Mouse (Mus musculus): Measurements from ENCODE around the gene Sfrp4. TPM values are rescaled to one million over a fixed set of nuclear protein-coding genes. Genes with fewer than 3 reads are reported as not detected.

Sfrp4 gene
- total and polyA plus RNA-seq, 2 experiments = 0.02 to 0.09 TPM

DNA sequence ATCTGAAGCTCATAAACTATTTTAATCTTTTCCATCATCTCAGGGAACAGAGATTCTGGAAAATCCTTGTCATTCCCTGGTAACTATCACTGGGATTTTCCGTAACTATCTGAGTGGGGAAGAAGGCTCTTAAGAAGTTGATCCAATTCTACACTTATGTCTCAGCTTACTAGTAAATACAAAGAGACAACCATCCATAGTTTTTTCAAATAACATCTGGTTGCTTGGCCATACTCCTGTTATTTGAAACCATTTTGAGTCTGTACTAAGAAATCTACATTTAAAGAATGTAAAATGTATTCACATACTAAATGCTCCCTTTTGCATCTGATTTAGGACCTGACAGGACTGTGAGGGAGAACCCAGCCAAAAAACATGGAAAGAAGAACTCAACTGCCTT, 9.5 kb upstream of the Sfrp4 start:
- no peaks in the 10 kb centered on the region for H3K79me2 ChIP-seq (ENCODE audit: control insufficient read depth, insufficient read depth, low read length)
- no peaks in the 10 kb centered on the region for H3K36me3 ChIP-seq (ENCODE audit: control insufficient read depth, insufficient read depth, low read length)
- H3K9ac ChIP-seq (ENCODE audit: low read depth, low read length) = no peak overlapping the region
- H3K4me1 ChIP-seq (ENCODE audit: control insufficient read depth, insufficient read depth, low read length) = no peaks in the 10 kb centered on the region
- no peak overlapping the region for H3K27ac ChIP-seq (replicated peaks; ENCODE audit: insufficient read depth, low read depth, low read length)
- H3K4me3 ChIP-seq (ENCODE audit: insufficient read depth, low read depth, low read length) = no peak overlapping the region
- H3K27me3 ChIP-seq (ENCODE audit: control insufficient read depth, insufficient read depth, low read length) = no peaks in the 10 kb centered on the region
- 98% methylated on average over 1 of the region's 1 CpGs for whole genome bisulfite sequencing
- no peak for DNase-seq (ENCODE audit: extremely low read depth, low read depth, low spot score)
- no peak for TF ChIP-seq CTCF (IDR thresholded peaks at IDR 0.05; ENCODE audit: low read depth, low read length)
- TF ChIP-seq POLR2A (IDR thresholded peaks at IDR 0.05; ENCODE audit: extremely low read depth, insufficient read depth, low read length) = no peak

DNA sequence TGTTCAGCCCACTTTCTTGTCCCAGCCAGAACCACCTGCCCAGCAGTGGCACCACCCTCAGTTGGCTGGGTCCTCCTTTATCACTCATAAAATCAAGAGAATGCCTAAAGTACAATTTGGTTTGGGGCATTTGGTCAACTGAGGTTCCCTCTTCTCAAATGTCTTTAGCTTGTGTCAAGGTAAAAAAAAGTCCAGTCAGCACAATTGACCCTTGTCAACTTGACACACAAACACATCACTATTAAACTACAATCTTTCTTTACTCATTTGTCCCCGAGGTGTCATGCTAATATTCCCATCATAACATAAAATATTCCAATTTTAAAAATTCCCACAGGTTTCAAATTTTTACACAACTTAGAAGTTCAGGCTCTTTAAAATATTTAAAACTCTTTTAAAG, 8.6 kb upstream of the Sfrp4 start:
- H3K36me3 ChIP-seq (ENCODE audit: control insufficient read depth, insufficient read depth, low read length) = no peaks in the 10 kb centered on the region
- H3K9ac ChIP-seq (ENCODE audit: low read depth, low read length) = no peak overlapping the region
- no peak overlapping the region for H3K4me3 ChIP-seq (ENCODE audit: insufficient read depth, low read depth, low read length)
- H3K4me1 ChIP-seq (ENCODE audit: control insufficient read depth, insufficient read depth, low read length) = peaks cover 3% of the 10 kb centered on the region; the same call in 1 of the 2 replicates
- 72% methylated on average over 1 of the region's 1 CpGs for WGBS
- peaks cover 3% of the 10 kb centered on the region for H3K27me3 ChIP-seq (ENCODE audit: control insufficient read depth, insufficient read depth, low read length)
- TF ChIP-seq CTCF (IDR thresholded peaks at IDR 0.05; ENCODE audit: low read depth, low read length) (no peak), POLR2A (IDR thresholded peaks at IDR 0.05; ENCODE audit: extremely low read depth, insufficient read depth, low read length) (no peak)
- DNase-seq (ENCODE audit: extremely low read depth, low read depth, low spot score) = no peak
- H3K27ac ChIP-seq (replicated peaks; ENCODE audit: insufficient read depth, low read depth, low read length) = no peak overlapping the region
- H3K79me2 ChIP-seq (ENCODE audit: control insufficient read depth, insufficient read depth, low read length) = no peaks in the 10 kb centered on the region

DNA sequence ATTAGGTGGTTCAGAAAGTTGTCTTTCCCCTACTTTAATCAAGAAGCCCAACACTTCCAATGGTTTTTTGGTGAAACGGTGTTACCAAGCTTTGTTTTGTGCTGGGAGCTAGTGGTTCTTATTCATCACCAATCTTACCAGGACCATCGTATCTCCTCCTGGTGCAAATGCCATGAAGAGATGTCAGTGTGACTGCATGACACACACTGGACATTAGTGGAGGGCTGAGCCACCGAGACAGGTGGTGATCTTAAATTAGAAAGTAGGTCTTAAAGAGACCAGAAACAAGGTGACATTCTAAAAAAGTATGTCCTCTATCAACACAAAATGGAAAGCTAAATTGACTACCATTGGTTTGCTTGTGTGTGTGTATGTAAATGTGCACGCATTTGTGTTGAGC, 4.8 kb upstream of the Sfrp4 start:
- H3K79me2 ChIP-seq (ENCODE audit: control insufficient read depth, insufficient read depth, low read length) = no peaks in the 10 kb centered on the region
- H3K36me3 ChIP-seq (ENCODE audit: control insufficient read depth, insufficient read depth, low read length) = no peaks in the 10 kb centered on the region
- H3K4me1 ChIP-seq (ENCODE audit: control insufficient read depth, insufficient read depth, low read length) = peaks cover 3% of the 10 kb centered on the region; the same call in 1 of the 2 replicates
- H3K27ac ChIP-seq (replicated peaks; ENCODE audit: insufficient read depth, low read depth, low read length) = no peak overlapping the region
- H3K4me3 ChIP-seq (ENCODE audit: insufficient read depth, low read depth, low read length) = no peak overlapping the region
- TF ChIP-seq POLR2A (IDR thresholded peaks at IDR 0.05; ENCODE audit: extremely low read depth, insufficient read depth, low read length) = no peak
- H3K9ac ChIP-seq (ENCODE audit: low read depth, low read length) = no peak overlapping the region
- DNase-seq (ENCODE audit: extremely low read depth, low read depth, low spot score) = no peak
- WGBS = 92% methylated on average over 4 of the region's 4 CpGs
- peaks cover 5% of the 10 kb centered on the region for H3K27me3 ChIP-seq (ENCODE audit: control insufficient read depth, insufficient read depth, low read length)

DNA sequence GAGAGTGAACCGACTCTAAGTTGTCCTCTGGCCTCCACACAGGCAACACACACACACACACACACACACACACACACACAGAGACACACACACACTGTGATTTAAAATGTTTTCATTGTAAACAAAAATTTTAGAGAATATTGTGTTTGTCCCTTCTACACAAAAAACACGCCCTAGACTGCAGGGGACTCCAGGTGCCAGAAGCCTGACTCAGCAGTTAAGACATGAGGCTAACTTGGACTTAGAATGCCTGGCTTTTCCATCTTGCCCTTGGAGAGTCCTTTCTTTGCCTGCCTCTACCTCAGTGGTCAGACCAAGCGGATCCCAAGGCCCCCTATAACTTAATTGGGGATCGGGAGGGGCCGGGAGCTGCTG, 4.1 kb upstream of the Sfrp4 start:
- WGBS = 19% methylated on average over 5 of the region's 5 CpGs
- peak overlapping the region; percentile 55; the same call in 1 of the 2 replicates for H3K4me3 ChIP-seq (ENCODE audit: insufficient read depth, low read depth, low read length)
- H3K36me3 ChIP-seq (ENCODE audit: control insufficient read depth, insufficient read depth, low read length) = no peaks in the 10 kb centered on the region
- no peak for TF ChIP-seq POLR2A (IDR thresholded peaks at IDR 0.05; ENCODE audit: extremely low read depth, insufficient read depth, low read length)
- TF ChIP-seq CTCF (IDR thresholded peaks at IDR 0.05; ENCODE audit: low read depth, low read length) = no peak
- DNase-seq (ENCODE audit: extremely low read depth, low read depth, low spot score) = no peak
- H3K79me2 ChIP-seq (ENCODE audit: control insufficient read depth, insufficient read depth, low read length) = no peaks in the 10 kb centered on the region
- peaks cover 6% of the 10 kb centered on the region; the same call in 1 of the 2 replicates for H3K4me1 ChIP-seq (ENCODE audit: control insufficient read depth, insufficient read depth, low read length)
- no peak overlapping the region; the same call in 1 of the 2 replicates for H3K9ac ChIP-seq (ENCODE audit: low read depth, low read length)
- H3K27ac ChIP-seq (replicated peaks; ENCODE audit: insufficient read depth, low read depth, low read length) = no peak overlapping the region
- peaks cover 5% of the 10 kb centered on the region for H3K27me3 ChIP-seq (ENCODE audit: control insufficient read depth, insufficient read depth, low read length)

DNA sequence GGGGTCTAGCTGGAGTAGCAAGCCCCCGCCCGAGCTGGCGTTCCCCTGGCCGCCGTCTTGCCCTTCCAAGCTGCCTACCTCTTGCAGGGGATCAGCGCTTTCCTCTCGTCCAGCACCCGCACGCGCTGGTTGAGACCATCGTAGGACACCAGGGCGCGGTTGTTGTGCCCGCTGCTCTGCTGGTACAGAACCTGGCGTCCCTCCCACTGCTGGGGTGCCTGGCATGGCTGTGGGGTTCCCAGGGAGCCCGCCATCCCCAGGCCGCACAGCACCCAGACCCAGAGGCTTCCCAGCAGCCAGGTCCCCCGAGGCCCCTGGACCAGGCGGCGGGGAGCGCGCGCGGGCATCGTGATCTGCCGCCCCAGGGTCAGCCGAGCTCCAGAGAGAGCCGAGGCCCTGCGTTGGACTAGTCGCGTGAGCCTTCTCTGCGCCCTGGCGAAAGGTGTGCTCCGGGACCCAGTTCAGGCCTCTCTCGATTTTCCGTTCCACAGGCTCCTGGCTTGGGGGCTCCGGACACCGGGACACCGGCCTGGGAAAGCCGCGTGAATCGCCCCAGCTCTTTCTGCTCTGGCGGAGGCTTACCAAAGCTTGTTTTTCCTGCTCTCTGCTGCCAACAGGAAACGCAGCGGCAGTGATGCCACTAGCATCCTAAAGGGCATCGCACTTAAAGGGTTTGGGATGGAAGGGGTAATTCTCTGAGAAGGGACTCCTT, 3.5 kb upstream of the Sfrp4 start, which contains the start of gene Epdr1:
Gene Epdr1 (minus strand): TSS at position 712 of the 712 bp plus-strand sequence.
- DNase-seq (ENCODE audit: extremely low read depth, low read depth, low spot score) = no peak
- Histone ChIP-seq H3K4me1 (ENCODE audit: control insufficient read depth, insufficient read depth, low read length) (peaks cover 6% of the 10 kb centered on the region; the same call in 1 of the 2 replicates), H3K9ac (ENCODE audit: low read depth, low read length) (peak within 1 kb of the TSS; percentile 51), H3K4me3 (ENCODE audit: insufficient read depth, low read depth, low read length) (peak within 1 kb of the TSS; percentile 55), H3K79me2 (ENCODE audit: control insufficient read depth, insufficient read depth, low read length) (no peaks in the 10 kb centered on the region), H3K27ac (replicated peaks; ENCODE audit: insufficient read depth, low read depth, low read length) (no peak within 1 kb of the TSS), H3K36me3 (ENCODE audit: control insufficient read depth, insufficient read depth, low read length) (no peaks in the 10 kb centered on the region), H3K27me3 (ENCODE audit: control insufficient read depth, insufficient read depth, low read length) (peaks cover 5% of the 10 kb centered on the region)
- no peak for TF ChIP-seq CTCF (IDR thresholded peaks at IDR 0.05; ENCODE audit: low read depth, low read length)
- no peak for TF ChIP-seq POLR2A (IDR thresholded peaks at IDR 0.05; ENCODE audit: extremely low read depth, insufficient read depth, low read length)
- WGBS = 1% methylated on average over 46 of the region's 46 CpGs

Data from liver, adult 2 months (tissue).